Mouse (Mus musculus): Measurements from ENCODE around the gene Phf10.
"Not testable (repeated sequence)": the region's sequence is repeated elsewhere in the genome, so short reads cannot be mapped to it uniquely, and the experiment has no call there.

DNA sequence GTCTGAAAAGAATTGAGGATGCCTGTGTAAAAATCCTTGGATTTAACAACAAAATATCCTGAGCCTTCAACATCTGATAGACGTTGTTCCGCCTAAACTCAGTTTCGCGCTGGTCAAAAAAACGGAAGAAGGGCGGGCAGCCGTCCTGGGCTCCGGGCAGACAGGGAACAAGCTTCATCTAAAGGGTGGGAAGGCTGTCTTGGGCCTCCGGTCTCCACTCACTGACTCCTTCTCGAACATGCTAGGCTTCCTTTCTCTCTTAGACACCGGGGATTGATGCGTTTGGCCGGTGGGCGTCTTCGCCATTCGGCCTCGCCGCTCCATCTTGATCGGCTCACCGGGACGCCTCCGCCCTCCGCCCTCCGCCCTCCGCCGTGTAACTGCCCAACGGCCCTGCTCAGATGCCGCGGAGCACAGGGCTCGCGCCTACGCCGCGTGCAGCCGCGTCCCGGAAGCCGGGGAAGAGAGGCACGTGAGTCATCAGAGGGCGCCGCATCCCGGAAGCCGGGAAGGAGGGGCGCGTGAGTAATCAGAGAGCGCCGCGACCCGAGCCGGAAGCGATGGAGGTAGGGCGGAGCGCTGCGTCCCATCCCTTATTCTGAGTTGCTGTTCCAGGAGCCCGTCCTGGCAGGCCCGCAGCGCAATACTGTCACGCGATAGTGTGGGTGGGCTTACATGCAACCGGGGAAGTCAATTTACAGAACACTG, 48.8 kb upstream of the Phf10 start, which contains the start of gene Gm3435:
- not testable (repeated sequence) for TF ChIP-seq POLR2A (IDR thresholded peaks at IDR 0.05; ENCODE audit: borderline replicate concordance, control insufficient read depth, low read depth, low read length); CTCF (IDR thresholded peaks at IDR 0.05; ENCODE audit: control insufficient read depth, insufficient read depth, low read length)
